Mouse (Mus musculus) urinary bladder, adult 18-20 months (tissue): Measurements from ENCODE around the gene Vps26b.

Experiments used
- DNase-seq, 2 experiments: peaks; one replicate each; pipeline ENCODE4 v3.0.0; 2022; ENCODE audit warnings: low spot score in 2 of 2, mixed read lengths in 2 of 2

Gene Vps26b

GRCm38 (mm10) chr9:26993900-26994299, 36.0 kb downstream of the Vps26b start:
- no peak for DNase-seq

GRCm38 (mm10) chr9:26993118-26993517, 36.7 kb downstream of the Vps26b start:
- no peak for DNase-seq

- DNase-seq, result no peak
These were observed 39.7 kb downstream of the Vps26b start for GRCm38 (mm10) chr9:26990181-26990580.

GRCm38 (mm10) chr9:26985668-26986277, 44.1 kb downstream of the Vps26b start:
- no peak for DNase-seq

- DNase-seq, result no peak
These were observed 44.7 kb downstream of the Vps26b start for GRCm38 (mm10) chr9:26985090-26985613.

- DNase-seq, result no peak
These were observed 51.1 kb downstream of the Vps26b start for GRCm38 (mm10) chr9:26978776-26979175.

- no peak for DNase-seq
These were observed 52.1 kb downstream of the Vps26b start for GRCm38 (mm10) chr9:26977754-26978153.
